Mouse (Mus musculus) heart, adult 9 months (tissue): ENCODE results near the gene Serpinc1.
"Not testable (repeated sequence)": the region's sequence is repeated elsewhere in the genome, so short reads cannot be mapped to it uniquely, and the experiment has no call there.

Experiments
- DNase-seq, 2 experiments: peaks; one replicate each; pipeline ENCODE4 v3.0.0; 2022; ENCODE audit warnings: low spot score in 2 of 2

The Serpinc1 gene

DNA sequence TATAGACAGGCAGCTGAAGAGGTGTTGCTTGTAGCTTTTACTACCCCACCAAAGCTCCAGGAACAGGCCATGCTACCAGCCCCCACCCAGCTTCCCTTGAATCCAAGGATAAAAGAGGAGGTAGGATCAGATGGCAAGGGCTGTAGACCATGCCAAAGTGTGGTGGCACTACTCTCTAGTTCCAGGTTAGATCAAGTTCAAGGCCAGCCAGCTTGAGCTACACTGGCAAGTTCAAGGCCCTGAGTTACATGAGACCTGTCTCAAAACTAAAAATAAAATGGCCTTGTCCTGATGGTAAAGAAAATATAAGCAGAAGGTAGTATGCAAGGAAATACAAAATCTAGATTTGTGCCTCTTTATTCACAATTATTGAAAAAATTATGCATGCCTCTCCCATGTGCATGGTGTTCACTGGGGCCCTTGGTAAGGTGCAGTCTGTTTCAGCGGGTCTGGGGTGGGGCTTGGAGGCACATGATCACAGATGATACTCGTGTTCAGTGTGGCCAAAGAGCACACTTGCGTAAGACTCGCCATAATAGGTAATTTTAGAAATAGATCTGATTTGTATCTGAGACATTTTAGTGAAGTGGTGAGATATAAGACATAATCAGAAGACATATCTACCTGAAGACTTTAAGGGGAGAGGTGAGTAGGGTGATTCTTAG, at the start of gene Serpinc1:
Gene Serpinc1, plus strand, starts transcription at position 515 of the 665 bp plus-strand sequence.
- no peak for DNase-seq

DNA sequence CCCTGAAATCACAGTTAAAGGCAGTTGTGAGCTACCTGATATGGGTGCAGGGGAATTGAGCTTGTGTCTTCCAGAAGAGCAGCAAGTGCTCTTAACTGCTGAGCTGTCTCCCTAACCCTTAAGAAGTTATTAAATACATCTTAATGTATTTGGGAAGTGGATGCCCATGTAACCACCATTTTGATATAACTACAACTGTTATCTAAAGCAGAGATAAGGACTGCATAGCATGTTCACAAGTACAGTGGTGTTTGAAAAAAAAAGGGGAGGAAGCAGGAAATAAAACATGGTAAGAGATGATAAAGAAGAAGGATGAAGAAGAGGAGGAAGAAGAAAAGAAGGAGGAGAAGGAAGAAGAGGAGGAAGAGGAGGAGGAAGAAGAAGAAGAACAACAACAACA, 47.1 kb upstream of the Serpinc1 start:
- DNase-seq, result no peak

DNA sequence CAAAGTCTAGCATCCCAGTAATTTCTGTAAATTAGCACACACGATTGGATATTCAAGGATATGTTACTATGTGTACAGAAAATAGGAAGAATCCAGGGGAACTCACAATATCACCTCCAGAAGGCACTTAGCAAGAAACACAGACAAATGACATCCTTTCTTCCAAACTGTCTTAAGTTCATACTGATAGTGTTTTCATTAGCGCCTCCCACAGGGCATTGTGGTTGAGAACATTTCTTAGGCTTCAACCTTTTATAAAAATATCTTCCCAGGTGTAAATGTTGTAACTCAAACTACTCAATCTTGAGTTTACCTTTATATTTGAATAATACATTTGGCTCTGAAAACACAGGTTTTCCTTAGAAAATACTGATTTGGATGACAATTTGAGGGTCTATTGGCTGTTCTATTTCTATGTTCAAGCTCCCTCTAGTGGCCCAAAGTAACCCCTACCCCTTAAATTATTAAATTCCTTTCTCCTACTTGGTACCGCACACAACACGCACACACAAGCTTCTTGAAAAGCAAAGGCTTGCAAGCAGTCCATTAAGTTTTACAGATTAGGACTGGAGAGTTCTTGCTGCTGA, 44.4 kb upstream of the Serpinc1 start:
- DNase-seq, result peak in 1 of 2 experiments; percentile 17

DNA sequence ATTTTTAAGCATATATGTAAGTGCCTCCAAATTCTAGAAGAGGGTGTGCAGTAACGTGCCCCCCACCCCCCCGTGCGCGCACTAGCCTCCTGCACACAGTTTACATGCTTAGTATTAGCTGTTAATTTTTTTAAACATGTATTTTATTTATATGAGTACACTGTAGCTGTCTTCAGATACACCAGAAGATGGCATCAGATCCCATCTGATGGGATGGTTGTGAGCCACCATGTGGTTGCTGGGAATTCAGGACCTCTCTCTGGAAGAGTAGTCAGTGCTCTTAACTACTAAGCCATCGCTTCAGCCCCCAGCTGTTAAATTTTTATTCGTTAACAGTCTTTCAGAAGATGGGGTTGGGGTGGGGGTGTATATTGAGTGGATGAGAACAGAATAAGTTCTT, 42.8 kb upstream of the Serpinc1 start:
- DNase-seq, result no peak

DNA sequence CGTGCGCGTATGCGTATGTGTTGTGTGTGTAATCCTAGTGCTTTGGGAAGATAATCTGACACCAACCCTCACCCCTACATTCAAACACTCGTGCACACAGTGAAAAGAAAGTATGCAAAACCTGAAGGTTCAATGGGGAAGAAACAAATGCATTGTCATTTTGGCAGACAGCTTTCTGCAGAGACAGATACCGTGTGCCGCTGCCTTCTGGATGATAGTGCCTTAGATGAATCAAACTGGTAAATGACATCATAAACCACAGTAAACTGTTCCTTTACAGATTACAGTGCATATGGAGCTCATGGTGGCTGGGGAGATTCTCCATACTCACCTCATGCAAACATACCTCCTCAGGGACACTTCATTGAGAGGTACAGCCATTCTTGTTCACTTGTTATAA, 15.2 kb upstream of the Serpinc1 start:
- DNase-seq, result no peak

DNA sequence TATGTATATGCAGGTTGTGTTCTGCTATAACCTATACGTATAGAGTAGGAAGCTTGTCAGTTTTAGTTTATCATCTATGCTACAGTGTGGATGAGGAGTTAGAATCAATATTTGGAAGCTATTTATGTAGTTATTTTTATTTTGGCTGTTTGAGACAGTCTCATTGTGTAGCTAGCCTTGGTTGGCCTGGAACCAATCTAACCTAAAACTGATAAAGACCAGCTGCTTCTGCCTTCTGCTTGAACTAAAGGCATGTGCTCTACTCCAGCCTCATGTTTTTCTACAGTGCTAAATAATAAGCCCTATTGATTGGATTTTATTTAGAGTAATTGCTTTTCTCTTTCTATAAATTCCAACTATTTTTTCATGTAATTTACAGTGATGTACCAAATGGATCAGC, 11.1 kb upstream of the Serpinc1 start:
- no peak for DNase-seq

DNA sequence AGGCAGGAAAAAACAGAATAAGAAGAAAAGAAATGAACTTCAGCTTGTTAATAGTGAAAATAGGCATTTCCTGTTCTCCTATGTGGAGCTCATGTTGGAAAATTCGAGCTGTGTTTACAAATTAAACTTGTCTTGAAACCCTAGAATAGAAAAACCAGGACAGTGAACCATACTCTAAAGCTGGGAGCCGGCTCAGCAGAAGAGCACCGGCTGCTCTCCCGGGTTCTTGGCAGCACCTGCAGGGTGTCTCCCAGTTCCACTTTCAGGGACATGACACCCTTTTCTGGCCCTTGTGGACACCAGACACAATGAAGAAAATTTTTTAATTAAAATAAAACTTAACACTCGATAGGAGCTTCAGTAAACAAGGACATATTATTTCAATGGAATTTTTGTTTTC, 9.7 kb upstream of the Serpinc1 start:
- no peak for DNase-seq

DNA sequence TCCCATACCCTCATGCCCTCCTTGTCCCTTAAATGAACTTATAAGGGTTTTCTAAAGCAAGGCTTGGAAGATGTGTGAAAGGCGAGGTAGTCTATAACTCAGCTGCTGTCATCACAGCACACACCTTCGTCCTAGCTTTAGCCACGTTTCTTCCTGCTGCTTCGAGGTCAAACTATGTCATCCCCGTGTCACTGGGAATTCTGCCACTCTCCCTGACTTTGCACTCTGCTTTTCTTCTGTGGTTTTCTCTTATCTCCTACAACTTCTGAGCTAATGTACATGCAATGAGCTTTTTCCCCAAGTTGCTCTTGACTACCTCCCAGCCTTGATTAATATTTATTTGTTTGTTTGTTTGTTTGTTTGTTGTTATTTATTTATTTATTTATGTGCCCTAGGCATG, 1.6 kb downstream of the Serpinc1 start:
- DNase-seq, result no peak

DNA sequence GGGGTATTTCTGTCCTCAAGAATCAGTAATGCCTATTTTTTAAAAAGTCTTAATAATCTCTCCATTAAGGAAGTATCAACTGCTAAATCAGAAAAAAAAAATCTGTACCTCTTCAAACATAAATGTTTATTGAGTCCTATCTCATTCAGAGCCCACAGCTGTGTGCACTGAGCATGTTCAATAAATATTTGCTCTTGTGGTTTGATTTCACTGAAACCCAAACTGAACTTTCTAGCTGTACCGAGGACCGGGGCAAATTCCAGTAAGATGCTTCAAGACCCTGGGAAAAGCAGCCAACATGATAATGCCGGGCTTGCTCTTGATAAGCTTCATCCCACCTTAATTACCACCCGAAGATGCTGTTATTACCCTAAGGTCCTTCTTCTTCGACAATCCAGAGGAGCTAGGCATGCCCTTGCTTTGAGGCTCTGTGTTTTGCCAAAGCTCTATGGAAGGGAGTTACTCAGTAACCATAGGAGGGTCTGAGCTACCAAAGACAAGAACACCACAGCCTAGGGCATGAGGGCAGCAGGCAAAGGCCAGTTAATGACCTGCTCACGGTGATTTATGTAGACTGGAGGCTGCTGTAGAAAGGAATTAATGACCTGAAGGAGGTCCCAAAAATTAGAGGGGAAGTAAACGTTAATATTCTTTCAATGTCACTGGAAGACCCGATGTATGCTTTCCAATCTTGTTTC, 2.3 kb downstream of the Serpinc1 start:
- no peak for DNase-seq

DNA sequence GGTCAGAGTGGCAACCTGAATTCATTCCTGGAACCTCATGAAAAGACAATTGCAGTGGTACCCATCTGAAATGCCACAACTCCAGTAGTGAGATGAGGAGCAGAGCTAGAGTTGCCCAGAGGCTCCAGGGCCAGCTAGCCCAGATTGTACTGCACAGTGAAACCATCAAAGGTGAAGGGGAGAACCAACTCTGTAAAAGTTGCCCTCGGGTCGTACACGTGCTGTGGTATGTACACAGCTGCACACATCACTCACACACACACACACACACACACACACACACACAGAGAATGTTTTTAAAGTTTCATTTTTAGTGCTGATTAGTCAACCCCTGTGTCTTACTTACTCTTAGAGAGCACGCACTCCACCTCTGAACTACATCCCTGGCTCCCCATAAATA, 3.0 kb downstream of the Serpinc1 start:
- DNase-seq, result no peak

DNA sequence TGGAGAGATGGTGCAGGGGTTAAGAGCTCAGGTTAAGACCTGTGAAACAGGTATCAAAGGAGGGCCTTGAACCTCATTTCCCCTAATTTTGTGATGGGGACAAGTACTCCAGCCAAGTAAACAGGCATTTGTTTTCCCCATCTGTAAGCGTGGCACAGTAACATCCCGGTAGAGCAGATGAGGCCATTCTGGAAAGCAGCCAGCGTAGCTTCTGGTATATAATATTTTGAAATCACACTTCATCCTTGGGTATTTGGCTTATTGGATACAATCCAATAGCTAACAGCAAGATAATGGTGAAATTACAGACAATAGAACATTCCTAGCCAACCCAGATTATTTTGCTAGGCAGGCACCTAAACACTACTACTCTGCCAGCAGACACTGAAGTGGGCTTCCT, 4.5 kb downstream of the Serpinc1 start:
- no peak for DNase-seq

DNA sequence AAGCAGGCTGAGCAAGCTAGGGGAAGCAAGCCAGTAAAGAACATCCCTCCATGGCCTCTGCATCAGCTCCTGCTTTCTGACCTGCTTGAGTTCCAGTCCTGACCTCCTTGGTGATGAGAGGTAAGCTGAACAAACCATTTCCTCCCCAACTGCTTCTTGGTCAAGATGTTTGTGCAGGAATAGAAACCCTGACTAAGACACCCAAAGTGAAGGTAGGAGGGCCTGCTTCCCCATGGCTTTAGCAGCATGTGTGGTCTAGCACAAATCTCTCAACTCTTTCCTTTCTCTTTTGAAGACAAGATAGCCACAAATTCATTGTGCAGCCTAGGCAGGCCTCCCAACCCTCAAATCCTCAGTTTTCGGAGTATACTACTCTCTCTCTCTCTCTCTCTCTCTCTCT, 6.3 kb downstream of the Serpinc1 start:
- not testable (repeated sequence) for DNase-seq

DNA sequence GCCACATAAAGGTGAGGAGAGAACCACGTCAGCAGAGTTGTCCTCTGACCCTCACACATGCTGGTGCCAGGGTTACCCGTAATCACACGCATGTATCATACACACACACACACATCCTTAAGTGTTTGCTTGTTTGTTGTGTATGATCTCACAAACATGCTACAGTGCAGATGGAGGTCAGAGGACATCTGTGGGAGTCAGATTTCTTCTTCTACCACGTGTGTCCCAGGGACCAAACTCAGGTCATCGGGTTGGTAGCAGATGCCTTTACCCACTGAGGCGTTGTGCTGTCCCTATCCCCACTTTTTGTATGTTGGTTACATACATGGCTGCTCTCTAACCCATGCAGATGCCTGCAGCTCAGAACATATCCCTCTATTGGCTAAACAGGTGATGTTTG, 7.1 kb downstream of the Serpinc1 start:
- no peak for DNase-seq

DNA sequence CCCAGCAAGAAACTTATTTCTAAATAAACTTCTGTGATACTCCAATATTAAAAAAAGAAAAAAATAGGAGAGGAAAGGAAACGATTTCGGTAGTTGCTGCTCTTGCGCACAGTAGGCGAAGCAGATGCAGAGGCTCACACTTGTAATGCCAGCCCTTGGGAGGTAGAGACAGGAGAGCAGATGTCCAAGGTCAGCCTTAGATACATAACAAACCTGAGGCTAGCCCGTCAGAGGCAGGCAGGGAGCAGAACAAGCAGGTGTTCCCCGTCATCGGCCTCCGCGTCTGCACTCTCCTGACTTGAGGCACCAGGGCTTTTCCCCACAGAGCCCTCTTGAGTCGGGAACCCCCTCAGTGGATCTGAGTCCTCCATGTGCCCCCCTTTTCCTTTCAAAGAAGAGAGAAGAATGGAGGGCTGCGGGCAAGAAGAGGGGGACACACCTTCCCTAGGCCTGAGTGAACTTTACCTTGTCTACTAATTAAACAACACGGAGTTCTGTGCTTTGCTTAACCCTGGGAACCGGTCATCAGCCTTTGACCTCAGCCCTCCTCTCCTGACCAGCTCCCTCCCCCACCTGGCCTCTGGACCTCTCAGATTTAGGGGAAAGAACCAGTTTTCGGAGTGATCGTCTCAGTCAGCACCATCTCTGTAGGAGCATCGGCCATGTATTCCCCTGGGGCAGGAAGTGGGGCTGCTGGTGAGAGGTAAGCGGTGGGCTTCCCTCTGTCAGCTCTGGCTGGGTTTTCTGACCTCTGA, 8.7 kb downstream of the Serpinc1 start:
- DNase-seq, result no peak

DNA sequence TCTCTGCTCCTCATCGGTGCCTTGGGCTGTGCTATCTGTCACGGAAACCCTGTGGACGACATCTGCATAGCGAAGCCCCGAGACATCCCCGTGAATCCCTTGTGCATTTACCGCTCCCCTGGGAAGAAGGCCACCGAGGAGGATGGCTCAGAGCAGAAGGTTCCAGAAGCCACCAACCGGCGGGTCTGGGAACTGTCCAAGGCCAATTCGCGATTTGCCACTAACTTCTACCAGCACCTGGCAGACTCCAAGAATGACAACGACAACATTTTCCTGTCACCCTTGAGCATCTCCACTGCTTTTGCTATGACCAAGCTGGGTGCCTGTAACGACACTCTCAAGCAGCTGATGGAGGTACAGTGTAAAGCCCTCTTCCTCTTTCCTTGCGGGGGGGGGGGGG, 11.0 kb downstream of the Serpinc1 start:
- DNase-seq, result no peak

DNA sequence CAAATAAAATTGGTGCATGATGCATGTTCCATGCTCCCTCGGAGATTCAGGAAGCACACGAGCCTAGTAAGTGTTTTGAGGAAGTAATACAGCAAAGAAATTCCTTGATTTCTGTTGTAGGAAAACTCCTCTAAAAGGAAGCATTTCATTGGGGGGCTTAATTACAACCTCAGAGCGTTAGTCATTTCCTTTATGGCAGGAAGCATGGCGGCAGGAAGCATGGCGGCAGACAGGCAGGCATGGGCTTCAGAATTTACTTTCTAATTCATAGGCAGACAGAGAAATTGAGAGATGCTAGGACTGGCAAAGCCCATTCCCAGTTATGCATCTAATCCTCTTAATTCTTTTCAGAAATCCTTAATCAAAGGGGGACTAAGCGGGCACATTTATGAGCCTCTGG, 15.5 kb downstream of the Serpinc1 start:
- DNase-seq, result no peak

DNA sequence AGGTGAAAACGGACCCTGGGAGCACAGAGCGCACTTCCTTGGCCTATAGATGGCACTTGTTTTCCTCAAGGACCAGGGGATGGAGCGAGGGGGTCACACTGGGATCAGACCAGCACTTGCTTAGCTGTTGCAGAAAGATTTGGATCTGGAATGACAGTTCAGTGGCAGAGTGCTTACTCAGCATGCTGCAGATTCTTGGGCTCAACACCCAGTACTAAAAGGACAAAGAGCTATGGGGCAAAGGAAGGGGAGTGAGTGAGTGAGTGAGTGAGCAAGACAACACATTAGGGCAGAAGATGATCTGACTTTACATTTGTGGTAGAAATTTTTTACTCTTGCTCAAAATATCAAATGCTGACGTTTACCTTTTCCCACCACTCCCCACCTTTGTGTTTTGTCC, 26.6 kb downstream of the Serpinc1 start:
- no peak for DNase-seq

DNA sequence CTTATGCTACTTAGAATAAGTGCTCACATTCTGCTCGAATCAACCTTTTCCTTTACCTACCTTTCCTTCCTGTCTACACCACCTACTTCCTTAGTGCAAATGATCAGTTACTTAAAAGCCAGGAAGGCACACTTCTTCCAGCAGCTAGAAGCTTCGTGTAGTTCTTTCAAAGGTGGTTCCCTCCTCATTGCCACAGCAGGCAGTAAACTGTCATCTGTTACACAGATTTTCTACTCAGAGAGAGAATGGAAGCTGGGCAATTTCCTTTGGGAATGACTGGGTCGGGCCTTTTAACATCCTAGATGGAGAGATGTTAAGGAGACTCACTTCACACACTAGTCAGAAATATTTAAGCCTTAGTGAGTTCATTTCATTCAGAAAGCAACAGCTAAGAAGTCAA, 27.1 kb downstream of the Serpinc1 start:
- DNase-seq, result no peak

DNA sequence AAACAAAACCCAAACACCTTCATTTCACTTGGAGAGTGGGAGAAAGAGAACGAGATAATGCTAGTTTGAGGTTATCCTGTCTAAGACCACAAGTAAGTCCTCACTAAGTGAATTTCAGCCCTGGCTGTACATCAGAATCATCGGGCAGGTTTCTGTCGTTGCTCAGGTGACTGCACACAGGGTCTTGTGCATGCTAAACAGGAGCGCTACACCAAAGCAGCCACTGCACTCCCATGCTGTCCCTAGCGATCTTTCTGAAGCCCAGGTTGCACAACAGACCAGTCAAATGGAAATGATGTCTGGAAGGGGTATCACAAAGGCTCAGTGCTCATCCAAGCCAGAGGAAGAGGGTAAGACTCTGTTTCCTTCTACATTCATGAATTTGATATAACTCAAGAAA, 28.1 kb downstream of the Serpinc1 start:
- no peak for DNase-seq

DNA sequence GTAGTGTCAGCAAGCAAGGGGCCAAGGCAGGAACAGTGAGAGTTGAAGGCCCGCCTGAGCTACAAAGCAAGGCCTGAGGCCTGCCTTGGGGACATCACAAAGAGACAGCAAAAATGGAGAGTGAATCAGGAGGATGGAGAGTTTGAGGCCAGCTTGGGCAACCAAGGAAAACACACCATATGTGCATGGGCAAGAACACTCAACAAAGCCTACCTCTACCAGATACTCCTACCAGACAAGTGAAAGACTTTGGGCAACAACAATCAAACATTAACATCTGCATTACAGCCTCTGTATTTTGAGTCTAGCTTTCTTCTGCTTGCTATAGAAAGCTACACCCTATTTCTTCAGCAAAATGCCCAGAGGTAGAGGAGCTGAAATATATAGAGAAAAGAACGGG, 29.7 kb downstream of the Serpinc1 start:
- no peak for DNase-seq

DNA sequence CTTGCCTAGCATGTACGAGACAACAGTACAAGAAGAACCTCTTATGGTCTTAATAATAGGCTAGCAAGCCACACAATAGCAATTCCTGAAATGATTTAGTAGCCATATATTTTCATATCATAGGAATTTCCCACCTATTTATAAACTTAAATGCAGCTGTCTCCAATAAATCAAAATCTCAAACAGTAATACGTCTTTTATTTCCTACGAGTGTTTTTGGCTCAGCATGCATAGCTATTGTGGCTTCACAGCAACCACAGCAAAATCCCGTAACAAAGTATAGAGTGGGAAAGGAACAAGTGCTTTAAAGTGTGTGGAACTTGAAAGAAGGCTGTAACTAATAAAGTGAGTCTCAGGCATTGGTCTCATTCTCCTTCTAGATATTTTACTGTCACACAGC, 32.1 kb downstream of the Serpinc1 start:
- no peak for DNase-seq

DNA sequence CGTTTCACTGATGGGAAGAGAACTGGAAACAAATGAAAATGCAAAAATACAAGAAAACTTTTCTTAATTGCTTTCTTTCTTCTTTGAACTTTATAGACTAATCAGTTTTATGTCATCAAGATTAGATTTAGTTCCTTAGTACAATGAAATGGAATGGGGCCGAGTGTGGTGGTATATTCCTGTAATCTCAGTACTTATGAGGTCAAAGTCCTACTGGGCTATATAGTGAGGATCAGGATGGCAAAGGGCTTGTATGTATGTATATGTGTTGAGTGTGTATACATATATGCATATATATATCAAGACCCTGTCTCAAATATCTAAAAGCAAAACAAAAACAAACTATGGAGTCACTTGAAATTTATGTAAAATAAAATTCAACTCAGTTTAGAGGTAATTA, 38.0 kb downstream of the Serpinc1 start:
- no peak for DNase-seq

DNA sequence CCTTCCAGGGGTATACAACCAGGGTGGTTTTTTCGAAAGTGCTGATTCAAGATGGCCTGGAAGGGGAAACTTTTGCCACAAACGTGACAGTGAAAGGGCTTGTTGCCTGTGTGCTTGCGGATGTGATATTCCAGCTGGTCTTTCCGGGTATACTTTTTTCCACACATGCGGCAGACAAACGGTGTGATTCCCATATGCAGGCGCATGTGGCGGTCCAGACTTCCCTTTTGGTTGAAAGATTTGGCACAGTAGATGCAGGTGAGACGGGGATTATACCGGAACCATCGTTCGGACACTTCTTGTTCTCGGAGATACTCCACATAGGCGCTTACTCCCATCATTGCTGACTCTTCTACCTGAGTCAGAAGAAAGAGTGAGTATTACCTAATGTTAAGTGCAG, 41.7 kb downstream of the Serpinc1 start:
- DNase-seq, result no peak
